Mouse (Mus musculus) cerebellum, adult 9-10 months (tissue): ENCODE data around the gene Tnfaip8l3.
A peak's percentile ranks its signal among the peaks of the same experiment; 100 is the strongest.
"Not testable (repeated sequence)": the region's sequence is repeated elsewhere in the genome, so short reads cannot be mapped to it uniquely, and the experiment has no call there.

Experiments used
- DNase-seq: peaks from one replicate; pipeline ENCODE4 v3.0.0; 2022

The Tnfaip8l3 gene

GRCm38 (mm10) chr9:54068032-54068649 lies at the start of gene Tnfaip8l3:
Gene Tnfaip8l3, minus strand, starts transcription at chr9:54068388.
- no peak for DNase-seq

- no peak for DNase-seq
These were observed 44.5 kb upstream of the Tnfaip8l3 start for GRCm38 (mm10) chr9:54112726-54113125.

- DNase-seq, result no peak
These were observed 30.4 kb upstream of the Tnfaip8l3 start for GRCm38 (mm10) chr9:54098636-54099035.

GRCm38 (mm10) chr9:54097091-54097490 lies 28.9 kb upstream of the Tnfaip8l3 start:
- DNase-seq, result no peak

- DNase-seq, result no peak
These were observed 16.1 kb upstream of the Tnfaip8l3 start for GRCm38 (mm10) chr9:54084245-54084644.

- no peak for DNase-seq
These were observed 9.6 kb upstream of the Tnfaip8l3 start for GRCm38 (mm10) chr9:54077740-54078139.

GRCm38 (mm10) chr9:54074901-54075300 lies 6.7 kb upstream of the Tnfaip8l3 start:
- no peak for DNase-seq

GRCm38 (mm10) chr9:54073688-54074087 lies 5.5 kb upstream of the Tnfaip8l3 start:
- no peak for DNase-seq

- no peak for DNase-seq
These were observed 3.4 kb upstream of the Tnfaip8l3 start for GRCm38 (mm10) chr9:54071474-54072095.

- no peak for DNase-seq
These were observed 1.0 kb upstream of the Tnfaip8l3 start for GRCm38 (mm10) chr9:54069204-54069603.

GRCm38 (mm10) chr9:54068777-54069176 lies 589 bp upstream of the Tnfaip8l3 start:
- peak; percentile 30 for DNase-seq

GRCm38 (mm10) chr9:54067642-54068031 lies 551 bp downstream of the Tnfaip8l3 start:
- no peak for DNase-seq

GRCm38 (mm10) chr9:54064836-54065235 lies 3.4 kb downstream of the Tnfaip8l3 start:
- no peak for DNase-seq

- DNase-seq, result no peak
These were observed 4.5 kb downstream of the Tnfaip8l3 start for GRCm38 (mm10) chr9:54063655-54064054.

- no peak for DNase-seq
These were observed 6.5 kb downstream of the Tnfaip8l3 start for GRCm38 (mm10) chr9:54061666-54062065.

GRCm38 (mm10) chr9:54051298-54052068 lies 16.7 kb downstream of the Tnfaip8l3 start:
- no peak for DNase-seq

- DNase-seq, result no peak
These were observed 19.2 kb downstream of the Tnfaip8l3 start for GRCm38 (mm10) chr9:54048978-54049377.

GRCm38 (mm10) chr9:54043067-54043466 lies 25.1 kb downstream of the Tnfaip8l3 start:
- DNase-seq, result no peak

GRCm38 (mm10) chr9:54037717-54038116 lies 30.5 kb downstream of the Tnfaip8l3 start:
- DNase-seq, result peak; percentile 3

- DNase-seq, result no peak
These were observed 33.5 kb downstream of the Tnfaip8l3 start for GRCm38 (mm10) chr9:54034691-54035090.

GRCm38 (mm10) chr9:54022795-54023194 lies 45.4 kb downstream of the Tnfaip8l3 start:
- DNase-seq, result no peak

- no peak for DNase-seq
These were observed 73.7 kb downstream of the Tnfaip8l3 start for GRCm38 (mm10) chr9:53994528-53994927.

- DNase-seq, result not testable (repeated sequence)
These were observed 75.6 kb downstream of the Tnfaip8l3 start for GRCm38 (mm10) chr9:53992567-53992966.

- peak; percentile 44 for DNase-seq
These were observed 77.3 kb downstream of the Tnfaip8l3 start for GRCm38 (mm10) chr9:53990921-53991320.
